Mouse (Mus musculus): ENCODE measurements around the gene Hecw2. TPM values are rescaled to one million over a fixed set of nuclear protein-coding genes. Genes with fewer than 3 reads are reported as not detected.

Hecw2 gene
- polyA plus RNA-seq, 1 experiment from 2014 or later: 8.3 TPM

DNA sequence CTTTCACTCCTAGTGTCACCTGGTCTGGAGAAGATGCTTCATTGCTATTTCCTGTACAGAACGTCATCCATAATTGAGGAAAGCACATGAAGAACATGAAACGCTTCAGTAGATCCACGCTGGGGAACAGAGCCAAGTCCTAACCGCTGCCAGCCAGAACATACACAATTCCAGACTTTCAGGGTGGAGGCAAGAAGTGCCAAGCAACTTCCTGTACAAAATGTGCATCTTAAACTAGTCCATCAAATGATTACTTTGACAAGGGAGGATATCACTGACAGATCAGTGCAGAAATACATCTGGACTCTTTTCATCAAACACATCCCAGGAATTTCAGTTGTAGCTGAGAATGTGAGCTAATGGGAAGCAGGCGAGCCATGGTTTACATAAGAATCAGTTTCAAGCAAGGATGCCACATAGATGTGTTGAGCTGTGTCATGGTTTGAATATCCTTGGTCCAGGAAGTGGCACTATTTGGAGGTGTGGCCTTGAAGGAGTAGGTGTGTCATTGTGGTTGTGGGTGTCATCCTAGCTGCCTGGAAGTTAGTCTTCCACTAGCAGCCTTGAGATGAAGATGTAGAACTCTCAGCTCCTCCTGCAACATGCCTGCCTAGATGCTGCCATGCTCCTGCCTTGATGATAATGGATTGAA, 224.5 kb downstream of the Hecw2 start:
- Histone ChIP-seq H3K27me3 (replicated peaks) (no peaks in the 10 kb centered on the region), H3K4me2 (replicated peaks) (no peak overlapping the region), H3K36me3 (no peaks in the 10 kb centered on the region), H3K4me1 (no peaks in the 10 kb centered on the region), H3K27ac (no peak overlapping the region), H3K4me3 (no peak overlapping the region), H3K9me3 (no peaks in the 10 kb centered on the region), H3K9ac (no peak overlapping the region)
- 85% methylated on average over 5 of the region's 5 CpGs for WGBS
- no peak for ATAC-seq (ENCODE audit: low FRiP score, low read depth)

DNA sequence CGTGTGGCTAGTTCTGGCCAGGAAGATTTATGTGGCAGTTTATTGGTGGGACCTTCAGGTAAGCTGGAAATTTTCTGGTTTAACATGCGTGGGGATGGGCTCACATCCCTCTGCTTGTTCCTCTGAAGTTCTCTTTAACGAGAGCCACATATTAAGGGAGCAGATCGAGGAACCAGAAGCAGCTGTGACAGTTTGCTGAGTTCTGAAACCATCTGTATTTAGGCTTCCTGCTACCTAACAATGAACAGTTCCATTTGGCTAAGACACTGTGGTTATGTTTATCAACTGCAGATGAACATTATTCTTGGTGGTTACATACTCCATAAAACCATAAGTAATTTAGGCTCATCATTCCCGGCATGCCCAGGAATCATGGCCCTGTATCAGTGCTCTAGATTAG, 242.6 kb downstream of the Hecw2 start:
- 85% methylated on average over 5 of the region's 5 CpGs for WGBS
- H3K4me2 ChIP-seq (replicated peaks): no peak overlapping the region
- no peak overlapping the region for H3K9ac ChIP-seq

DNA sequence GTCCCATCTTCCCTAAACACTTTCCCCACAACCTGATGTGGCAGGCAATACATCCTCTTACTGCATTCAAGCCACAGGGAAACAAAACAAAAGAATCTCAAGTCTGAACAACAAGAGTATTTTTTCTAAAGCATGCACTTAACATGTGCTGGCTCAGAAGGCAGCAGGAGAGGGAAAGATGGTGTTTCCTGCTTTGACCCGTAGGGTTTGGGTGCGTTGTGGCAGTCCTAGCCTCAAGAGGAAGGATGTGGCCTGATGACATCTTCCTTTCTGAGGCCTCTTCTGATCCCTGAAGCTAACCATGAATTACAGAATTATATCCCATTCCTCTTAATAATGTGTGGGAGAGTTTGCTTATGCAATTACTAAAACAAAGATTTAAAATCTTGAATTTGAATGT, 249.2 kb downstream of the Hecw2 start:
- H3K9me3 ChIP-seq: no peaks in the 10 kb centered on the region
- no peaks in the 10 kb centered on the region for H3K36me3 ChIP-seq
- no peak overlapping the region for H3K27ac ChIP-seq
- H3K4me3 ChIP-seq: no peak overlapping the region
- no peaks in the 10 kb centered on the region for H3K4me1 ChIP-seq
- no peaks in the 10 kb centered on the region for H3K27me3 ChIP-seq (replicated peaks)
- no peak for ATAC-seq (ENCODE audit: low FRiP score, low read depth)
- H3K4me2 ChIP-seq (replicated peaks): no peak overlapping the region
- 84% methylated on average over 2 of the region's 2 CpGs for WGBS
- no peak overlapping the region for H3K9ac ChIP-seq

More for the DNA sequence above, 242.6 kb downstream of the Hecw2 start:
- H3K27ac ChIP-seq: no peak overlapping the region
- H3K4me1 ChIP-seq: no peaks in the 10 kb centered on the region
- no peak for ATAC-seq (ENCODE audit: low FRiP score, low read depth)
- no peaks in the 10 kb centered on the region for H3K27me3 ChIP-seq (replicated peaks)
- H3K9me3 ChIP-seq: no peaks in the 10 kb centered on the region
- H3K36me3 ChIP-seq: no peaks in the 10 kb centered on the region
- no peak overlapping the region for H3K4me3 ChIP-seq

DNA sequence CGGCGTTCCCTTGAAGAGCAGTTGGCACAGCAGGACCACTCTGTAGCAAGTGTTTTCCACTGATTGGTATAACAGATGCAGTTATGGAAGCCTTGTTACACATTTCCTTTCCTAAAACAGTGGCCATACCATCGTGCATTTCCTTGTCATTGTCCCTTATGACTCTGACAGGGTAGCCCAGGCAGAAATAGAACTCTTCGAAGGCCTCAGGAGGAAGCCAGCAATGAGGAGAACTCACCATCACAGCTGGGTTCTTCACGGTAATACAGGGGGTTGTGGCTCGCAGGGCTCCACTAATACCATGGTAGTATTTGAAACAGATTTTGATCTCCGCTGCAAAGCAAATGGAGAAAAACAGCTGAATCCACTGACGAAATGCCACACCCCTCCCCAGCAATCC, 252.5 kb downstream of the Hecw2 start:
- H3K4me3 ChIP-seq: no peak overlapping the region
- H3K27ac ChIP-seq: no peak overlapping the region
- peaks cover 8% of the 10 kb centered on the region; the same call in 1 of the 2 replicates for H3K4me1 ChIP-seq
- H3K9me3 ChIP-seq: no peaks in the 10 kb centered on the region
- H3K27me3 ChIP-seq (replicated peaks): no peaks in the 10 kb centered on the region
- H3K9ac ChIP-seq: no peak overlapping the region
- H3K36me3 ChIP-seq: no peaks in the 10 kb centered on the region
- no peak overlapping the region for H3K4me2 ChIP-seq (replicated peaks)
- WGBS: 80% methylated on average over 8 of the region's 8 CpGs
- ATAC-seq (ENCODE audit: low FRiP score, low read depth): no peak

DNA sequence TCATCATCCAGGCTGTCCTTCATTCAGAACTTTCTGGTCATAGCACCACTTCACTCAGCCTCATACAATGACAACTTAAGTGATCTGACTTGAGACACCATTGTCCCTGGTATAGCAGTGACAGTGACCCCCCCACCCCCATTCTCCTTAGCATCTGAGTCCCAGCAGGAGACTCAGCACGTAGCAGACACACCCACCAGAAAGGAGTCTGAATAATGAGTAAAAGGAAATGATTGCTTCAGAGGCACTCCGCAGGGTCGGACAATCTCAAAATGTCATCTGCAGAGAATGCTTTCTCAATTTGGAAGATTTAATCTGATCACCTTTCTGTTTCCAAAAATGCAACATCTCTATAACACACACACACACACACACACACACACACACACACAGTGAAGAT, 253.4 kb downstream of the Hecw2 start:
- no peak for ATAC-seq (ENCODE audit: low FRiP score, low read depth)
- H3K4me3 ChIP-seq: no peak overlapping the region
- WGBS: 58% methylated on average over 3 of the region's 3 CpGs
- H3K27me3 ChIP-seq (replicated peaks): no peaks in the 10 kb centered on the region
- no peaks in the 10 kb centered on the region for H3K36me3 ChIP-seq
- no peaks in the 10 kb centered on the region for H3K9me3 ChIP-seq
- no peak overlapping the region for H3K4me2 ChIP-seq (replicated peaks)
- no peak overlapping the region for H3K9ac ChIP-seq
- H3K4me1 ChIP-seq: peaks cover 8% of the 10 kb centered on the region; the same call in 1 of the 2 replicates
- H3K27ac ChIP-seq: no peak overlapping the region

DNA sequence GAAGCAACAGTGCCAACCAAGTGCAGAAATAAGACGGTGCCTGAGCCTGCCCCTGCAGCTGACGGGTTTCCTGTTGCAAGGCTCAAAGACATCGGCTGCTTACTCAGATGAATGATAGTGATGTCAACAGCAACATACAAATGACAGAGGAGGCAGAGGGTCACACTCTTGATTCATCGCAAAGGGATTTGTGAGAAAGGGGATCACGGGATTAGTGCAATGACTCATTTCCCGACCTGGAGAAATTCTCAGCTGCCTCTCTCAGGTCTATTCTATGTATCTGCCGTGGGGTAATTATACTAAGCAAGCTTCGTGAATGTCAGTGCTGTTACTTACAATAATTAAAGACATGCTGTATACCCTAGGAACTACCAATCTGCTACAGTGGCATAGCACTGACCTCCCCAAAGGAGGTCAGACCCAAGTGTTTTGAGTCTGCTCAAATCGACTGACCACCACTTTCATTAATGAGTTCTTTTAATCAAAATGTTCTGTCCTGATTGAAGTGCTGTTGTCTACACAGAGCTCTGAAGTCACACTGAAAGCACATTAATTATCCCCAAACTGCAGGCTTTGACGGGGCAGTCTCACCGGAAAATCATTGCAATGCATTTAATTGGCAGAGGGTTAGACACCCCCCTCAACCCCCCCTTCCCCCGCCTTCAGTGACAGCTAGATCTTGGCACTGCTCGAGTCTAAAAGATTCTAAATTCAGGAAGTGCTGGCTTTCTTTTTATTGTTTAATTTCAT, 254.5 kb downstream of the Hecw2 start:
- Histone ChIP-seq H3K9me3 (no peaks in the 10 kb centered on the region), H3K36me3 (no peaks in the 10 kb centered on the region), H3K4me2 (replicated peaks) (no peak overlapping the region; the same call in 1 of the 2 replicates), H3K27me3 (replicated peaks) (no peaks in the 10 kb centered on the region), H3K9ac (no peak overlapping the region), H3K4me1 (peaks cover 8% of the 10 kb centered on the region; the same call in 1 of the 2 replicates), H3K4me3 (no peak overlapping the region), H3K27ac (no peak overlapping the region)
- 37% methylated on average over 13 of the region's 13 CpGs for WGBS
- peak; percentile 74 for ATAC-seq (ENCODE audit: low FRiP score, low read depth)

DNA sequence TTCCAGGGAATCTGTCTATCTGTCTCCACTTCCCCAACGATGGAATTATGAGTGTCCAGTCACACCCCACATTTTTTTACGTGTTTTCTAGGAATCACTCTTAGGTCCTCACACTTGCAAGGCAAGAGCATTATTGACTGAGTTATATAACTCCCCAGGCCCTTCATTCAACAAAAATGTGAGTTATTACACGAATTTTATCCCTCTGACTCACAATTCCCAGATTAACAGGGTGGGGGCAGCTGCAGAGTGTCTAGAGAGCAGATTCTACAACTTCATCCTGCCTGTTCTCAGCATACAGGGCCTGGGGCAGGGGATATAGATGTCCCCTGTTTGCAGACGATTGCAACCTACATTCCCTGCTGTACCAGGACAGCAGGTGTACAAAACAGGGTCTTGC, 255.7 kb downstream of the Hecw2 start:
- Histone ChIP-seq H3K36me3 (no peaks in the 10 kb centered on the region), H3K27ac (no peak overlapping the region), H3K4me2 (replicated peaks) (no peak overlapping the region), H3K4me3 (no peak overlapping the region), H3K9me3 (no peaks in the 10 kb centered on the region), H3K27me3 (replicated peaks) (no peaks in the 10 kb centered on the region), H3K4me1 (peaks cover 8% of the 10 kb centered on the region; the same call in 1 of the 2 replicates), H3K9ac (no peak overlapping the region)
- WGBS: 69% methylated on average over 4 of the region's 4 CpGs
- ATAC-seq (ENCODE audit: low FRiP score, low read depth): no peak

DNA sequence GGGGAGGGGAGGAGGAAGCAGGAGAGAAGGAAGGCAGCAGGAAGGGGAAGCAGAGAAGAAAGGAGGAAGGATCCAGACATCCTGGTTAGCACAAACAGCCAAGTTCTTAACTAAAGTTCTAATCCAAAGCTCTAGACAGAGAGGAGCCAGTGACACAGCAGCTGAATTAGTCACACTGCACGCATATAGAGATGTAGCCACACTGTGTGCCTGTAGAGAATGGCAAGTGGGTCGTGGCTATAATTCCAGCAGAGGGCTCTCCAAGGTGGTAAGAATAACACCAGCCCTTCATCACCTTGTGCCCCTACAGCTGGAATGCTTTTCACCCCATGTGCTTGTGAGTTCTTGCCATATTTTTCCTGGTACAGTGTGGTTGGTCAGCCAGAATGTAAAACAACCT, 261.7 kb downstream of the Hecw2 start:
- H3K4me3 ChIP-seq: no peak overlapping the region
- H3K9ac ChIP-seq: no peak overlapping the region
- no peak overlapping the region for H3K4me2 ChIP-seq (replicated peaks)
- no peaks in the 10 kb centered on the region for H3K27me3 ChIP-seq (replicated peaks)
- 62% methylated on average over 2 of the region's 2 CpGs for WGBS
- no peak for ATAC-seq (ENCODE audit: low FRiP score, low read depth)
- no peaks in the 10 kb centered on the region for H3K9me3 ChIP-seq
- H3K27ac ChIP-seq: no peak overlapping the region
- H3K4me1 ChIP-seq: no peaks in the 10 kb centered on the region
- no peaks in the 10 kb centered on the region for H3K36me3 ChIP-seq

DNA sequence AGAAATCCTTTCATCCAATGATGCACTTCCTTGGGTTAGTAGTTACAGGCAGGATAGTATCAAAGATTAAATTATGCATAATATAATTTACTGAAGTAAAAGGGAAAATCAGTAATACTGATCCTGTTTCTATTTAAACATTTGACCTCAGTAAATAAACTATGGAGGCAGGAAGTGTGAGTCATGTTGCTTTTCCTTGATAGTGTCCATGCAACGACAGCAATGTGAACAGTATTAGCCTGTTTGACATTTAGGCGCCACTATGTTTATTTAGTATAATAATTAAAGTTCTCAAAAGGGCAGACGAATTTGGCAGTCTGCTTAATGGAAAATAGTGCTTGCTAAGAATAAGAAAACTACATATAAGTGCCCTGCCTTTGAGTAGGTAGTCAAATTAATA, 263.7 kb downstream of the Hecw2 start:
- 78% methylated on average over 3 of the region's 3 CpGs for WGBS

DNA sequence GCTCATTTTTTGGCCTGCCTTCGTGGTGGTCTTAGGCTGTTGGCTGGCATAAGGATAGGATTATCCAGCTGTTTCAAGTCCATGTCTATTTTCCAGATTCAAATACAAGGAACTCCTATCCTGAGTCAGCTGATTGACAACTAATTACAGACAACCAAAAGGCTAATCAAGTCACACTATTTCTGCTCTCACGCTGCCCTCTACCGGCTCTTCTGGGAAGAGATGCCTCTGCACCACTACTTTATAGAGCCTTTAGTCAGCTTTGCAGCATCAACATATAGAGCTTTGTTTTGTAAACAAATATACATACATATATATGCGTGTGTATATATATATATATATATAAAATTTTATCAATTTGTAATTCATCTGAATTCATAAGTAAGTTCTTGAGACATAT, 267.4 kb downstream of the Hecw2 start:
- H3K9ac ChIP-seq: no peak overlapping the region
- H3K27me3 ChIP-seq (replicated peaks): no peaks in the 10 kb centered on the region
- no peaks in the 10 kb centered on the region for H3K4me1 ChIP-seq
- no peak overlapping the region for H3K4me2 ChIP-seq (replicated peaks)
- WGBS: 30% methylated on average over 4 of the region's 4 CpGs
- no peak overlapping the region for H3K27ac ChIP-seq
- H3K9me3 ChIP-seq: no peaks in the 10 kb centered on the region
- H3K36me3 ChIP-seq: no peaks in the 10 kb centered on the region
- ATAC-seq (ENCODE audit: low FRiP score, low read depth): peak; percentile 52; the same call in 1 of the 2 replicates
- no peak overlapping the region for H3K4me3 ChIP-seq

More for the DNA sequence above, 263.7 kb downstream of the Hecw2 start:
- no peak for ATAC-seq (ENCODE audit: low FRiP score, low read depth)
- Histone ChIP-seq H3K4me3 (no peak overlapping the region), H3K27ac (no peak overlapping the region), H3K27me3 (replicated peaks) (no peaks in the 10 kb centered on the region), H3K9me3 (no peaks in the 10 kb centered on the region), H3K36me3 (no peaks in the 10 kb centered on the region), H3K9ac (no peak overlapping the region), H3K4me2 (replicated peaks) (no peak overlapping the region), H3K4me1 (no peaks in the 10 kb centered on the region)

DNA sequence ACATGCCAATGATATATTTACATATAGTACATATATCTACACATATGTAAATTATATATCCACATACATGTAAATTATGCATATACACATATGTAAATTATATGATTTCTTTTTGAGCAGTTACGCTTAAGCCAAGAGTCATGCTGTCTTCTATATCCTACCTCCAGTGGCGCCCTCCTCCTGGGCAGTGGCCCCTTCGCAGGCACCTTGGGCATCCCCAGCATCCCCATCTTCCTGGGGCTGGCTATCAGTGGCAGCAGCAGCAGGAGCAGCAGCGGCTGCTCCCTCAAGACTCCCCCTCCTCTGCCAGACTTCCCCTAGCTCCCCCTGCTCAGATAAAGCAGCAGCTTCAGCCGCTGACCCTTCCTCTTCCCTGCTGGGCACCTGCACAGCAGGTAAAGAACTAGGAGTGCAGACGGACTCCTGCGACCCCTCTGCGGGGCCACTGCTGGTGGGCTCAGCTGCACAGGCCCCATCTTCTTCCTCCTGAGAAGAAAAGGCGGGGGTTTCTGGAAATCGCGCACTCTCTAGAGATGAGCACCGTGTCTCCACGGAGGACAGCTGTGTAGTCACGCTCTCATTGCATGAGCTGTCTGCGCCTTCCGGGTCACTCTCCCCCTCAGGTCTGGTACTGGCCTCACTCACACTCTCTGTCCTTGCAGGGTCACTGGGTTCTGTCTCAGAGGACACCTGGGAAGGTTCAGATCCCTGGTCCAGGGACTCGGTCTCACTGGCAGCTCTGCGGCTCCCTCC, 269.6 kb downstream of the Hecw2 start:
- WGBS: 43% methylated on average over 18 of the region's 18 CpGs
- Histone ChIP-seq H3K4me2 (replicated peaks) (no peak overlapping the region), H3K9me3 (no peaks in the 10 kb centered on the region), H3K4me1 (no peaks in the 10 kb centered on the region), H3K27ac (no peak overlapping the region), H3K4me3 (no peak overlapping the region), H3K9ac (no peak overlapping the region), H3K27me3 (replicated peaks) (no peaks in the 10 kb centered on the region), H3K36me3 (no peaks in the 10 kb centered on the region)
- ATAC-seq (ENCODE audit: low FRiP score, low read depth): no peak

DNA sequence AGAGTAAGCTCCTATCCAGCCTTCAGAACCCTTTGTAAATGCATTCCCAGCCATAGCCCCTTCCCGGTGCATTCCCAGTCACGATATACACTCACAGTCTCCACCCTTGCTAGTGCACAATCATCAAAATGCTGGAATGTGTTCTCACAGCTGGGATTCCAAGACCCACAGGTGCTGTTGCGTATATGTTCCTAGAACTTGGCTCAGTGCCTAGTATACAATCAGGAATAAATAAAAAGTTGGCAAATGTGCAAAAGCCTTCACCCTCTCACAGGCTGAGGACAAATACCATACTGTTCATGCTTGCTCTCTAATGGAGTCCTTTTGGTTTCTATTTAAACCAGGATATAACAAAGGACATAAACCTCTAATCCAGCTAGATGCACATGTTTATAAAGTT, 283.1 kb downstream of the Hecw2 start:
- Histone ChIP-seq H3K4me3 (no peak overlapping the region), H3K36me3 (no peaks in the 10 kb centered on the region), H3K4me2 (replicated peaks) (no peak overlapping the region), H3K9me3 (no peaks in the 10 kb centered on the region), H3K4me1 (no peaks in the 10 kb centered on the region), H3K9ac (no peak overlapping the region), H3K27ac (no peak overlapping the region), H3K27me3 (replicated peaks) (no peaks in the 10 kb centered on the region)
- 83% methylated on average over 3 of the region's 3 CpGs for WGBS
- no peak for ATAC-seq (ENCODE audit: low FRiP score, low read depth)

All from neural tube, embryonic 12.5 days (tissue).